Mouse (Mus musculus) adipocyte (in vitro differentiated cells): ENCODE results near the gene Gm3285.
A peak's percentile ranks its signal among the peaks of the same experiment; 100 is the strongest.

ENCODE experiments used
- DNase-seq: peaks from one replicate; pipeline ENCODE4 v3.0.0-alpha.2; 2016; ENCODE audit warnings: low spot score

Gene Gm3285

DNA sequence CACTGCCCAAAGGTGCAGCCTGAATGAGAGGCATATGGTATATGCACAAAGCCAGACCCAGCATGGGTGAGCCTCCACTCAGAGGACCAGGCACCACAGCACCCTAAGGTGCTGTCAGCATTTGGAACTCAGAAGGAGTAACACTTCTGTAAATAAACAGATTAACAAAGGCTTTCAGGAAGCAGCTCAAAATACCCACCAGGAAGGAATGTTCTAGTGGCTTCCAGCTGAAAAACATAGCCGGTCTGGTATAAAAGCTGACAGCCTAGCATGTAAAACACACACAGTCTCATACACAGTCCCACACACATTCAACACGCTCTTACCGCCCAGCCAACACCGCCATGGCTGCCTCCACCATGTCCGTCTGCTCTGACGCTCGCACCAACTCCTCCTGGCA, at the start of gene Gm3285:
TSS of gene Gm3285 (plus strand) at position 301 of the 400 bp plus-strand sequence.
- DNase-seq, result no peak

GRCm38 (mm10) chr10:77814382-77814781, 47.4 kb upstream of the Gm3285 start, which contains the start of gene Gm2696:
TSS of gene Gm2696 (plus strand) at chr10:77814682.
- no peak for DNase-seq

- DNase-seq, result peak; percentile 12
Observed at GRCm38 (mm10) chr10:77815514-77815913, 46.3 kb upstream of the Gm3285 start.

DNA sequence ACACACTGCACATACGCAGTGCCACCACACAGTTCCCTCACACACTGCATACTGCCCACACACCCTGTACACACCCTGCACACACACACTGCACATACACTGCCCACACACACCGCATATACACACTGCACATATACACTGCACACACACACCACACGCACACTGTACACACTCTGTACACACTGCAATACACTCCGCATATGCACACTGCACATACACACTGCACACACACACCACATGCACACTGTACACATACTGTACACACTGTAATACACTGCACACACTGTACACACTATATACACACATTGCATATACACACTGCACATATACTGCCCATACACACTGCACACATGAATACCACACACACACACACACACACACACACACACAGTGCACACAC, 43.3 kb upstream of the Gm3285 start:
- DNase-seq, result no peak

GRCm38 (mm10) chr10:77819203-77819602, 42.6 kb upstream of the Gm3285 start:
- no peak for DNase-seq

DNA sequence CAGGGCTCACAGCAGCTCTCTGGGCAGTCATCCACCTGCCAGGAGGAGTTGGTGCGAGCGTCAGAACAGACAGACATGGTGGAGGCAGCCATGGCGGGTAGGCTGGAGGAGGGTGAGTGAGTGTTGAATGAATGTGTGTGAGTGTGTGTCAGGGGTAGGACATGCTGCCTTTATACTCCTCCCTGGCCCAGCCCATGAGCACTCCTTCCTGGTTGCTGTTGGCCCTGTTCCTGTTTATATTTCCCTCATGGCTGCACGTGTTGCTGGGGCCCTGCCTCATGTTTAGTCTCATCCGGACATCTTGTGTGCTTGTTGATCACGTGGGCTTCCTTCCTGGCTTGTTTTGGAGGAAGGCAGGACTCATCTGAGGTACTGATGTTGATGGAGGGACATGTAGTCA, 34.8 kb upstream of the Gm3285 start, which contains the start of gene Krtap10-4:
TSS of gene Krtap10-4 (minus strand) at position 145 of the 400 bp plus-strand sequence.
- no peak for DNase-seq

DNA sequence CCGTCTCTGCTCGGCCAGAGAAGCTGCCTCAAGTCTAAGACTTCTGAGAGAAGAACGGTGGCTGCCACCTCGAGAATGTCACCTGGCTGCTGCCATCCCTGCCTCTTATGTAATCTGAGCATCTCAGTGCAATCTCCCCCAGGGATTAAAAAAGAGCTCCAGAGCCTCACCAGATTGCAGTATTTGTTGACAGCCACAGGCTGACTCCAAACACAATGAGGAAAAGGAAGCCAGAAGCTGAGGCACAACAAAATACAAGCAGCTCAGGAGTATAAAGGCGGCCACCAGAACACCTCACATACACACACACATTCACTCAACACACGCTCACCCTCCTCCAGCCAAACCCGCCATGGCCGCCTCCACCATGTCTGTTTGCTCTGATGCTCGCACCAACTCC, 26.1 kb upstream of the Gm3285 start, which contains the start of gene Krtap10-10:
TSS of gene Krtap10-10 (plus strand) at position 301 of the 400 bp plus-strand sequence.
- DNase-seq, result no peak

GRCm38 (mm10) chr10:77839006-77839405, 22.8 kb upstream of the Gm3285 start:
- DNase-seq, result no peak

GRCm38 (mm10) chr10:77846503-77846902, 15.3 kb upstream of the Gm3285 start, which contains the start of gene Gm36176:
TSS of gene Gm36176 (plus strand) at chr10:77846803.
- no peak for DNase-seq

DNA sequence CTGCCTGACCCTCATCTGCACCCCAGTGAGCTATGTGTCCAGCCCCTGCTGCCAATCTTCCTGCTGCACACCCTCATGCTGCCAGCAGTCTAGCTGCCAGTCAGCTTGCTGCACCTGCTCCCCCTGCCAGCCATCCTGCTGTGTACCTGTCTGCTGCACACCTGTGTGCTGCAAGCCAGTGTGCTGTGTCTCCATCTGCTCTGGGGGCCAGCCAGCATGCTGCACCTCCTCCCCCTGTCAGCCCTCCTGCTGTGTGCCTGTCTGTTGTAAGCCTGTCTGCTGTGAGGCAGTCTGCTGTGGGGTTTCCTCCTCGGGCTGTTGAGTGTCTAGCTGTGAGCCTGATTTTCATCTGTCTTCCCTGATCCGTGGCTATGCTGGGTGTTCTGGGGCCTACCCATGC, 14.8 kb upstream of the Gm3285 start:
- no peak for DNase-seq

- no peak for DNase-seq
Observed at GRCm38 (mm10) chr10:77847538-77847937, 14.2 kb upstream of the Gm3285 start.

DNA sequence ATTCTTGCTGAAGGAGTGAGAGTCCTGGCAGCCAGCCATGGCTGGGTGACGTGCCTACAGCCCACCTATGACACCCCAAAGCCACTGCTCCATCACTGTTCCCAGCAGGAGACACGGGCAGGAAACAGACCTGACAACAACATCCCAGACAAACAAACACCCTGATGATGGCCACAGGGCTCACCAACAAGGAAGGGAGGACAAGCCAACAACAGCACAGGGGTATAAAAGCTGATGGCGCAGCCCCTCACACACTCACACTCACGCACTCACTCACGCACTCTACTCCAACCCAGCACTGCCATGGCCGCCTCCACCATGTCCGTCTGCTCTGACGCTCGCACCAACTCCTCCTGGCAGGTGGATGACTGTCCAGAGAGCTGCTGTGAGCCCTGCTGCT, 9.2 kb upstream of the Gm3285 start, which contains the start of gene Gm10318:
TSS of gene Gm10318 (plus strand) at position 301 of the 400 bp plus-strand sequence.
- DNase-seq, result no peak

DNA sequence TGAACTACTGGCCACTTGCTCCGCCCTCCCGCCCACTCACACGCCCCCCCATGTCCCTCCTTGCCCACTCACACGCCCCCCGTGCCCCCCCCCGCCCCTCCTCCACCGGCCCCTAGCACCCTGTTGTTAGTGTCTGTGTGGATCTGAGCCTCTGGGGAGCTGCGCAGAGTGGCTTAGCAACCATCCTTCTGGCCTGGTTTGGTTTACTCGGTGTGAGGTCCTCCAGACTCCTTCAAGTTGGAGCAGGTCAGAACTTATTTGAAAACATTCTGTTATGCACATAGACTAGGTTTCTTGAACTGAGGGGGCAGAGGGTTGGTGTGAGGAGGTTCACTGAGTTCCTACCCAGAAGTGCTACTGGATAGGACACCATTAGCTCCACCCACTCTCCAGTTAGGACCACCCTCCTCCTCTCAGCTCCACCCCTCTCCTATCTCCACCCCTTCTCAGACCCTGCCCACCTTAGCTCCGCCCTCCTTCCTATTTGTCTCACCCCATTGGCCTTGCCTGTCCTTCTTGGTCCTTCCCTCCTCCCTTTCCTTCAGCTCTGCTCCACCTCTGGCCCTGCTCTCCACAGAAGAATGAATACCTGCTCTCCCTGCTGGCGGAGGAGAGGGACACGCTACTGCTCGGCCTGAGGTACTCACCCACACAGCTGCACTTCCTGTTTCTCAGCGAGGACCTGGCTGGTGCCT, 2.4 kb downstream of the Gm3285 start:
- DNase-seq, result no peak

DNA sequence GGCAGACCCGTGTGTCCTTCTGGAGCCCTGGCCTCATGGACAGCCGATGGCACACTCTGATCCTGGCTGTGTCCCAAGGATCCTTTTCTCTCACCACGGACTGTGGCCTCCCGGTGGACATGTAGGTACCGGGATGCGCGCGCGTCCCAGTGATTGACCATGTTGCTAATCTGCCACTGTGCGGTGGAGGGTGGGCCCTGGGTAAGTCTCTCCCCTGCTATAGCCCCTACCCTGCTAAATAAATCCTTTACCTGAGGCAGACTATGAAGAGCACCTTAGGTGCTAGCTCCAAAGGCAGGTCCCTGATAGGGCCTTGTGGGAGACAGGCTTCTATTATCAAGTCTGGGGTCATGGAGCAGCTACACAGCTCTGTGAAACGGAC, 3.0 kb downstream of the Gm3285 start:
- DNase-seq, result no peak

- DNase-seq, result no peak
Observed at GRCm38 (mm10) chr10:77867546-77867945, 5.8 kb downstream of the Gm3285 start.

- no peak for DNase-seq
Observed at GRCm38 (mm10) chr10:77869651-77870050, 7.9 kb downstream of the Gm3285 start.

GRCm38 (mm10) chr10:77878985-77879384, 17.2 kb downstream of the Gm3285 start:
- peak; percentile 31 for DNase-seq

DNA sequence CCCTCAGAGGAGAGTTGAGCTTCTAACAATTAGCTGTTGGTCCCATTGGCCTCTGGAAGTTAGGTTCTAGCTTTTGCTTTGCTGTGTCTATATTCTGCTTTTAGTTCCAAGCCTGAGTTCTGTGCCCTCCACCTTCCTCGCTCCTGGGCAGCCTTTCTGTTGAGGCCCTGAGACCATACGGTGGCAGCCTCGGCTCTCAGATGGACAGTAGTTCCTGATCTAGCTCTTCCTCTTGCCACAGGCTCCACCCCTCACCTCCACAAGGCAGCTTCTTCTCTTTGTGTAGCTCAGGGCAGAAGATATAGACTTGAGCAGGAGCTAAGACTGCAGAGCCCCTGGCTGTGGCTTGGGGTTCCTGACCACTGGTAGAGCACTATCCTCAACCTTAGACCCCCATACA, 18.5 kb downstream of the Gm3285 start:
- no peak for DNase-seq

DNA sequence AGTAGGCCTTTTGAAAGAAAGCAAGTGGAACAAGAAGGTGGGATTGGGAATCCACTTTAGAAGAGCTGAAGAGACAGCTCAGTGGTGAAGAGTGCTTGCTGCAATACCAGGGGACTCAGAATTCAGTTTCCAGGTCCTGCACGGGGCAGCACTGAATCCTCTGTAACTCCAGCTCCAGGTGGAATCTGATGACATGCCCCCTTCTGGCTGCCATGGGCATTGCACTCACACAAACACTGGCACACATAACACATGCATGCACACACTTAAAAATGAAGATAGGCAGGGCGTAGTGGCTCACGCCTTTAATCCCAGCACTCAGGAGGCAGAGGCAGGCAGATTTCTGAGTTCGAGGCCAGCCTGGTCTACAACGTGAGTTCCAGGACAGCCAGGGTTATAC, 20.8 kb downstream of the Gm3285 start:
- DNase-seq, result no peak

GRCm38 (mm10) chr10:77886007-77886747, 24.4 kb downstream of the Gm3285 start:
- DNase-seq, result peak; percentile 6

DNA sequence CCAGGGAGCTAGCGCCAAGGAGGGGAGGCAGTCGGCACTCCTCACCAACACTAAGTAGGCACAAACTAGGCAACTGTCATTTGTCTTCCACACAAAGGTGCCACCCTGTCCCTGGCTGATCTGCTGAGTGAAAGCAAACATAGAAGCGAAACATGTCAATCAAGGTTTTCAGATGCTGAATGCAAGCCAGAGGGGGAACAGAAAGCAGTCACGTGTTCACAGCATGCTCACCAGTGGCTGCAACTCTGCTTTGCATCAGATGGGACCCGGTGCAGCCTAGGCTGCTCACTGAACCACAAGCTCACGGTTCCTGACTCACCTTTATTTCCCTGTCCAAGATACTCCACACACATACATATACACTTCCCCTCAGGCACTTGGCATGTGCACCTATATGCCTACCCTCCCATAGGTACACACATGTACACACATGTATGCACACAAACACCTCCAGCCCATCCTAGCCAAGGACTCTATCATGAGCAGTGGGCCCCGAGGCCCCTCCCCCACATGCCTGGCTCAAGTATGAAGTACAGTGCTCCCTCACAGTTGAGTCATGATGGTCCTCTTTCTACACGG, 29.3 kb downstream of the Gm3285 start:
- no peak for DNase-seq

GRCm38 (mm10) chr10:77895562-77895961, 33.8 kb downstream of the Gm3285 start:
- no peak for DNase-seq

GRCm38 (mm10) chr10:77900126-77900525, 38.4 kb downstream of the Gm3285 start:
- DNase-seq, result no peak
